Mouse (Mus musculus): ENCODE measurements around the gene F12. TPM values are rescaled to one million over a fixed set of nuclear protein-coding genes. Genes with fewer than 3 reads are reported as not detected.
"Not testable (repeated sequence)": the region's sequence is repeated elsewhere in the genome, so short reads cannot be mapped to it uniquely, and the experiment has no call there.

F12 gene
- total RNA-seq, 2 experiments from 2014 or later: 0.79 to 0.84 TPM

- DNase-seq (ENCODE audit: low spot score in 2 of 2): no peak
These were observed 25.4 kb upstream of the F12 start for GRCm38 (mm10) chr13:55451785-55452549.

GRCm38 (mm10) chr13:55451296-55451695 is 24.7 kb upstream of the F12 start:
- no peak for DNase-seq (ENCODE audit: low spot score in 2 of 2)
- intact Hi-C loops (cut with DNase I): no loop called here

More at GRCm38 (mm10) chr13:55451785-55452549, 25.4 kb upstream of the F12 start:
- intact Hi-C loops (cut with DNase I): no loop called here

DNA sequence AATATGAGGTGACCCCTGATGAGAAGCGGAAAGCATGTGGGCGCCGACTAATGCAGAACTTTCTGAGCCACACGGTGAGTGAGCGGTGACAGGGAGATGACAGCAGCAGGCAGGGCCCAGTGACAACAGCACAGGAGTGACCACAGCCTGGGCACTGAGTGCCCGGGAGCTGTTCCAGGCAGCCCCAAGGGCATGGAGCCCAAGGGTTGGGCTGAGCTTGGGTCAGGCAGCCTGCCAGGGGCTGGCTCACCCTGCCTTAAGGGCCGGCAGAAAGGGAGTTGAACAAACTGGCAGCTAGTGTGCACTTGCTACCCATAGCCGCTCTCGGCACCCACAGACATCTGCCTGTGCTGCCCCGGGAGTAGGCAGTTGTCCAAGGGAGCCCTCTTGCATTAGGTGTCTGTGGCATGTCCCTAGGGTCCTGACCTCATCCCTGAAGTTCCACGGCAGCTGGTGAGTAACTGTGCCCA is 24.0 kb upstream of the F12 start:
- peak in 1 of 2 experiments; percentile 40 for DNase-seq (ENCODE audit: low spot score in 2 of 2)
- intact Hi-C loops (cut with DNase I): no loop called here

DNA sequence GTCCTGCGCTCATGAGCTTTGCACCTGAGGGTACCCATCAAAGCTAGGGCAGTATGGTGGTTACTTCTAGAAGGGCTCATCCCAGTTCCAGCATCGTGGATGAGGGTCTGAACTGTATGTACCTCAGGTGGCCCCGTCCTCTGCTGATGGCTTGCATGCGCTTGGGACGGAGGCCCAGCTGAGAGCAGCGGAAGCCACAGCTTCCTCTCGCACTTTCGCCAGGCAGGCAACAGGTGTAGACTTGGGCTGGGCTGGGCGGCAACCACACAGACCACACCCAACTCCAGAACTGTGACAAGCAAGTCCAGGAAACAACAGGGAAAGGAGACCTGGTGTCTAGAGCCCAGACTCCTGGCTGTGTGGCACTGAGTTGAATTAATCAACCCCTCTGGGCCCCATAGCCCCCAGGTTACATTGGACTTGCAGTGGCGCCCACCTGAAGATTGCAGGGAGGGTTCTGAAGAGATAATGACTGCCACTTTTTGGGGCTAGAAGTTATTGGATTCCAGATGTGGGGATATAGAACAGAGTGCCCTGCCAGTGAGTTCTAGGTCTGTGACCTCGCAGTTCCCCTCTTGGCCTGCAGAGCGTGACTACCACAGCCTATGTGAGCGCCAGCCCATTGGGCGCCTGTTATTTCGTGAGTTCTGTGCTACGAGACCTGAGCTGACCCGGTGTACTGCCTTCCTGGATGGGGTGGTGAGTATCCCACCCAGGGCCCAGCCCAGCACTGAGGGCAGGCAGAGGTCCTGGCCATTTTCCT is 23.3 kb upstream of the F12 start:
- no peak for DNase-seq (ENCODE audit: low spot score in 2 of 2)
- intact Hi-C loops (cut with DNase I): no loop called here

GRCm38 (mm10) chr13:55449205-55449604 is 22.6 kb upstream of the F12 start:
- no peak for DNase-seq (ENCODE audit: low spot score in 2 of 2)
- intact Hi-C loops (cut with DNase I): no loop called here

- DNase-seq (ENCODE audit: low spot score in 2 of 2): no peak
- intact Hi-C loops (cut with DNase I): no loop called here
These were observed 21.5 kb upstream of the F12 start for GRCm38 (mm10) chr13:55448131-55448530.

DNA sequence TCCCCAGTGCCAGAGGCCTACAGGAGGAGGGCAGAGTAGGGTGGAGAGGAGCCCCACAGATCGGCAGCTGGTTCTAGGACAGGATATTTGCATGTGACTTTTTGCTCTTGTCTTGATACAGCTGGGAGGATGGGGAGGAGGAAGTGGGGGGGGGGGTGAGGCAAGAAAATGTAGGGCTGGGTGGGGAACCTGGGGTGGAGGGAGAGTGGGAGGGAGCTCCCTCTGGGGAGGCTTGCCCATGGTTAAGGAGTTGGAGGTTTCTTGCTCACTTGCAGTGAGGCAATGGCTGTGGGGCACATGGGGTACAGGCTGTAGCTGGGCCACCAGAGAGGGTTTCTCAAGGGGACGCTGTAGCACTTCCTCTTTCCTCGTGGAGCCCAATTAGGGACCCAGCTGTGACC is 20.9 kb upstream of the F12 start:
- DNase-seq (ENCODE audit: low spot score in 2 of 2): no peak
- intact Hi-C loops (cut with DNase I): no loop called here

DNA sequence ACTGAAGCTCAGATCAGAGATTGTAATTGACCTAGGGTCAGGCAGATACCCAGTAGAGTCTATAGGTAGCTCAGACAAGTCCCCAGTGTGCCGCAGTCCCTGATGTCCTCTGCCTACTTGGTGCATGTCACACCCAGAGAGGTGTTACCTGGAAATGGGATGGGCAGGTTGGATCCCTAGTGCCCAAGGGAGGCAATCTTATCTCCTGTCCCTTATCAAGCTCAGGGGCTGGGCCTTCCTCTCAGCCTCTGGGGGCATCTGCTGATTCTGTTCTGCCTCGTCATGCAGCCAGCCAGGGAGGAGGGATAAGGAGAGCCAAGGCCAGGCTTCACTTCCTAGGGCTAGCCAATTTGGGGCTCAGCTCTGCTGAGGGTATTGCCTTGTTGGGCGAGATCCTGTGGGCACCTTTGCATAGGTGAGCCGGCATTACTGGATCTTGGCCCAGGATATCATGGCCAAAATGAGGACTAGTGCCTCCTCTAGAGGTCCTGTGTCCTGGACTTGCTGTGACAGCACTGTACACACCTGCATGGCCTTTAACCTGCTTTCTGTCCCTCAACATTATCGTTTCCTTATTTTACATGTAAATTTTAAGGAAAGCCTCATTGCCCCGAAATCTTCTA is 20.0 kb upstream of the F12 start:
- intact Hi-C loops (cut with DNase I): no loop called here
- no peak for DNase-seq (ENCODE audit: low spot score in 2 of 2)

GRCm38 (mm10) chr13:55445361-55446091 is 18.9 kb upstream of the F12 start:
- no peak for DNase-seq (ENCODE audit: low spot score in 2 of 2)
- intact Hi-C loops (cut with DNase I): loop anchor here (2.0 kb wide), 1 partner anchor 27 kb away; no protein-coding TSS in a partner anchor

GRCm38 (mm10) chr13:55444937-55445315 is 18.3 kb upstream of the F12 start, which contains the start of gene Grk6:
Grk6 (plus strand) TSS chr13:55445072.
- intact Hi-C loops (cut with DNase I): loop anchor here (2.0 kb wide), 1 partner anchor 26 kb away; no protein-coding TSS in a partner anchor
- peak; percentile 99 to 100 for DNase-seq (ENCODE audit: low spot score in 2 of 2)

DNA sequence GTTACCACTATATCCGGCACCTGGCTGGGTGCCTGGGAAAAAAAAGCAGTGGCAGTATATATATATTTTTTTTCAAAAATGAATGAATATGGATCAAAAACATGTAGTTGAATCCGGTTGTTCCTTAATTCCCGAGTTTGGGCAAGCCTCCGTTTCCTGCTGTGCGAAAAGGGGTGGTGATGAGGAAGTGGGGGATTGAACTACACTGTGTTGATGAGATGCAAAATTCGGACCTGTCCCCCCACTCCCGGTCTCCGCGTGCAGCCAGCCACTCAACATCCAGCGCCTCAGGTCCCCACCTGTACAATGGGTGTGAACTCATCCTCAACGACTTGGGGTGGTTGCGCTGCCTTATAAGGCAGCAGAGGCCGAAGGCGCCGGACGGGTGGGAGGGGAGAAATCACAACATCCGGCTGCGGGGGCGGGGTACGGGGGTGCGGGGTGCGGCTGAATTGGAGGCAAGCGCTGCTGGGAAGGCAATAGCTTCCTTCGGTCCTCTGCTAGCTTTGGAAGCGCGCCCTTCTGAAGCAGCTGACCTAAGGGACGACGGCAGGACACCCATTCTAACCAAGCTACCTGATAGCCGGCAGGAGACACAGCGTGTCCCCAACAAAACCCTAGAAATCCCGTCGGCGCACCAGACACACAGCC is 17.8 kb upstream of the F12 start:
- DNase-seq (ENCODE audit: low spot score in 2 of 2): no peak

DNA sequence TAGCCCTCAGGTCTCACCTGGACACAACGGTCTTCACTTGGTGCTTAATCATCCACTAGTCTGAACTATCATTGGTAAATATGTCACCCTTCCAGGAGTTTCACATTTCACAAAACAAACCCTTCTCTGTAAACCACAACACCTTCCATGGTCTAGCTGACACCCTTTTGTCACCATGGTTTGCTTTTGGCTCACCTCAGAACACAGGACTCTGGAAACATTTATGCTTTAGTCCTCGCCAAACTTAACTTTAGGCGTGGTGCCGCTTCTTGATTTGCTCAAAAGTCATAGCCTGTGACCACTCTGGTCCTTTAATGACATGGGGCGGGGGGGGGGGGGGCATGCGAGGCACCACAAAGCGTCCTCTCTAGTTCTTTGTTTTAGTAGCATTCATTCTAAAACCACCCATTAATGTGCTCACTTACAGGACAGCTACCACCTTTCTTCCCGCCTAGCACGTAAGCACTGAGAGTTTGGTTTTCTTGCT is 17.2 kb upstream of the F12 start:
- DNase-seq (ENCODE audit: low spot score in 2 of 2): no peak
- intact Hi-C loops (cut with DNase I): loop anchor here (2.0 kb wide), 1 partner anchor 25 kb away; no protein-coding TSS in a partner anchor

More for the DNA sequence above, 17.8 kb upstream of the F12 start:
- intact Hi-C loops (cut with DNase I): loop anchor here (2.0 kb wide), 1 partner anchor 26 kb away; no protein-coding TSS in a partner anchor

- intact Hi-C loops (cut with DNase I): not testable (repeated sequence)
These were observed 10.6 kb upstream of the F12 start for GRCm38 (mm10) chr13:55437111-55437629.

GRCm38 (mm10) chr13:55431889-55432685 is 5.5 kb upstream of the F12 start:
- DNase-seq (ENCODE audit: low spot score in 2 of 2): no peak
- intact Hi-C loops (cut with DNase I): no loop called here

More at GRCm38 (mm10) chr13:55437111-55437629, 10.6 kb upstream of the F12 start:
- DNase-seq (ENCODE audit: low spot score in 2 of 2): not testable (repeated sequence)

GRCm38 (mm10) chr13:55430566-55430965 is 4.0 kb upstream of the F12 start:
- no peak for DNase-seq (ENCODE audit: low spot score in 2 of 2)
- intact Hi-C loops (cut with DNase I): no loop called here

GRCm38 (mm10) chr13:55429226-55429888 is 2.8 kb upstream of the F12 start:
- DNase-seq (ENCODE audit: low spot score in 2 of 2): no peak
- intact Hi-C loops (cut with DNase I): no loop called here

All from left cerebral cortex, postnatal 36 days (tissue).